Mouse (Mus musculus) brain, embryonic 14.5 days (tissue): Measurements from ENCODE around the gene Ly6g6f. TPM values are rescaled to one million over a fixed set of nuclear protein-coding genes. Genes with fewer than 3 reads are reported as not detected.
"Not testable (repeated sequence)": the region's sequence is repeated elsewhere in the genome, so short reads cannot be mapped to it uniquely, and the experiment has no call there.

Experiments
- DNase-seq: peaks from one replicate; pipeline ENCODE4 v3.0.0-alpha.2; 2011; ENCODE audit warnings: low read depth
- CTCF ChIP-seq: fragments of 200-500 bp; IDR thresholded peaks from 2 replicates; pipeline ENCODE4 v1.5.1; 2012; ENCODE audit warnings: inconsistent platforms, mild to moderate bottlenecking, moderate library complexity, borderline replicate concordance; ENCODE audit not compliant: insufficient read depth, insufficient read length; ENCODE audit errors: extremely low read depth
- POLR2A ChIP-seq: fragments of 200-500 bp; IDR thresholded peaks from 2 replicates; pipeline ENCODE4 v1.6.1; 2012; ENCODE audit warnings: mild to moderate bottlenecking, inconsistent platforms, borderline replicate concordance; ENCODE audit not compliant: poor library complexity, insufficient read depth, insufficient read length, severe bottlenecking; ENCODE audit errors: extremely low read depth
- polyA plus RNA-seq: library from polyadenylated mRNA; depleted of rRNA; stranded (reverse); fragments of >200 nt; gene quantifications from 2 replicates; pipeline ENCODE4 v1.2.3, GENCODE M21; 2012; rRNA removed

Gene Ly6g6f
- polyA plus RNA-seq, 1 experiment: 0.30 TPM

DNA sequence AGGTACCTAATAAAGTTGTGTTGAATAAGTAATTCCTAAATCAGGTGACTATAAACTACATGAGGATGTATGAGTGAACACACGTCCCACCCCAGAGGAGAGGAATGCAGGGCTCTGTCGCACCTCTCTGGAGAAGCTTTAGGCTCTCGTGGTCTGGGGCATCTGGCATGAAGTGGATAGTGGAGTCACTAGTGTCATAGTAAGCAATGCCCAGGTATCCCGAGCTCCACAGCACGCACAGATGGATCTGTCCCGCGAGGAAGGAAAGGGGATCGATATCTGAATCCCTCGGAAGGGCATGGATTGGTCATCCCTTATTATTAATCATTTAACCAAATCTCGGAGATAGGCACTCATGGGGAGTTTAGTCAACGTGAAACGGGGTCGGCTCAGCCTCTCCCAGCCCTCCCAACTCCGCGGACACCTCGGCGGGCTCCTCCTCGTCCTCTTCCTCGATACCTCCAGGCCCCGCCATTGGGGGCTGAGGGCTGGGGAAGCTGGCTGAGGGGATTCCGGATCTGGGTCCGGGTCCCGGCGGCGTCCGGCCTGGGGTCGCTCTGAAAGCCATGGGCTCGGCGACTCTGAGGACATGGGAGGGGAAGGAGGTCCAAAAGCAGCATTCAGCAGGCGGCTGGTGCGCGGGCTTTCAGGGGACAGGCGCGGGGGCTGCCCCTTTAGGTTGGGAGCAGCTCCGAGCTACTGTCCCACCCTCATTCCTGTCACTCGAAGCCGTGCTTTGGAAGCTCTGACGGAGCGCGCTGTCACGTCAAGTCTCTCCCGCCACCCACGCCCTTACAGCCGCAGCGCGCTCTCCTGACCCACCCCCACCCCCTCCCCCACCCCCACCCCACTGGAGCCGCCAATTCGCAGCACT, 39.4 kb downstream of the Ly6g6f start:
- no peak for TF ChIP-seq CTCF
- TF ChIP-seq POLR2A: no peak
- DNase-seq: no peak

DNA sequence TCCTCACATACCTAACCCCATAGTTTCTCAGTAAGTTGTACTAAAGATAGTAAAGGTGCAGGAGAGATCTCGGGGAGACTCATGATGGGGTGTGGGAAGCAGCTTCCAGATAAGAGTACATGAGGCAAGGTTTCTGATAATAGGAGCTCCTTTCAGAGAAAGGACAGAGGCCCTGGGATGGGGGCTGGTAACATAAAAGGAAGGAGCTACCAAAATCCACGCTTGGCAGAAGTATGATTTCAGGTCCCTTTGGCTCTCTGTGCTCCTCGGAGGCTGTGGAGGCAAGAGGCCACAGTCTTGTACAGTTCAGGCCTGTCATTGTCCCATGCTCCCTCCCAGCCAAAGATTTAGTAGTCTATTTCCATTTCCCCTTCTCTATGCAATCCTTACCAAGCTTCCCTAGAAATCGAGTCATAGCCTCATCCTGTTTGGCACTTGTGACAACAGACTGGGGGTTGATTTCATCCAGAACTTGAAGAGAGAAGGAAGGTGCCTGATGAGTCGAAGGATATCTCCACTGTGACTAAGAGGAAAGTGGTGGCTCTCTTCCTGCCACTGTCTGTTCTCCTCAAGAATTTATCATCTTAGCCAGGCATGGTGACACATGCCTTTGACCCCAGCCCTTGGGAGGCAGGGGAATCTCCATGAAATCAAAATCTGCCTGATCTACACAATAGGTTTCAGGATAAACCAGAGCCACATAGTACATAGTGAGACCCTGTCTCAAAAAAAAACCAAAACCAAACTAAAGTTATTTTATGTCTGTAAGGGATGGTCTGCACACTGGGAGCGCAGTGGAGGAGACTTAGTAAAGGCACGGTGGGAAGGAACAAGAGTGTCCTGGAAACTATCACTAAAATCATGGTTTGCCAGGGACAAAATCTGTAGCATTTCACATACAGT, 40.3 kb downstream of the Ly6g6f start:
- DNase-seq: no peak
- no peak for TF ChIP-seq POLR2A
- no peak for TF ChIP-seq CTCF

DNA sequence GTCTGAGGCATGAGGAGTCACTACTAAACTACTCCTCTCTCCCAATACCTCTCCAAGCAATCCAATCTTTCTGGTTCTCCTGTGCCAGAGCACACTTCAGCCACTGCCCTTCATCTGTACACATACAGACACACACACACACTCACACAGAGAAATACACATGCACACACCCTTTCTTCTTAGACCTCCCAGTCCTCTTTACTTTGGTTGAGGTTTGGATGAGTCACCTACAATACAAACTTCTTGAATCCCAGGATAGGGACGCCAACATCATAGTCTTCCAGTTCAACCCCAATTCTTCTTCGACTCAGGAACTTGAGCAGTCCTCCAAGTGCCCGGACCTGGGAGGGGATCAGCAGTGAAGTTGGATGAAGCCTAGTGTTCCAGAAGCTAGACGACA, 41.6 kb downstream of the Ly6g6f start:
- TF ChIP-seq POLR2A (no peak), CTCF (no peak)
- no peak for DNase-seq

DNA sequence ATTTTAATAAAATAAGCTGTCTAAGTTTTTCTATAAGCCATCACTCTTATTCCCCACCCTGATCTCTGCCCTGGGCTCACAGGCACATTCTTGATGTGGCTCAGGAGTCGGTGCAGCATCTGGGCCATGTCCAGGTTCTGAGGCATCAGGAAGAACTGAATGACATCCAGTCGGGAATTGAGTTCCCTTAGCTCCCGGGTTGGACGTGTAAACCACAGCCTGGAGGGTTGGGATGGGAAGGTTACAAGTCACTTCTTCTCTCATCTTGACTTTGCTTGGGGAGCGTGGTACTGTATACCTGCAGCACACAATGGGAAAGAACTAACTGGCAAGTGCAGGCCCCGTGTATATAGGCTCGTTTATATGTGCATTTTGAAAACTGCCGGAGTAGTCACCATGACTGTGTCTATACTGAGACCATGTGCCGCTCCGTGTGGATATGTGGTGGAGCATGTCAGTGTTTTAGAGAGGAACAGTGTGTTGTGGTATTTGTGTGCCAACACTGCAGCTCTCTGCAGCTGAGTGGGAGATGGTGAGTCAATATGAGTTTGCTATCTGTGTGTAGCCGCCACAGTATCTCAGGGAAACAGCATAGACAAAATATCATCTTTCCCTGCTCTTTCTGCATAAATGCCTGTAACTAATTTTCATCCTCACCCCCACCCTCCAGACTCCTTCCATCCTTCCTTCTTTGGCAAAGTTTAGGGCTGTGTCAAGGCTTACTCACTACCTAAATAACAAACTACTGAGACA, 46.1 kb downstream of the Ly6g6f start:
- TF ChIP-seq CTCF (no peak), POLR2A (no peak)

DNA sequence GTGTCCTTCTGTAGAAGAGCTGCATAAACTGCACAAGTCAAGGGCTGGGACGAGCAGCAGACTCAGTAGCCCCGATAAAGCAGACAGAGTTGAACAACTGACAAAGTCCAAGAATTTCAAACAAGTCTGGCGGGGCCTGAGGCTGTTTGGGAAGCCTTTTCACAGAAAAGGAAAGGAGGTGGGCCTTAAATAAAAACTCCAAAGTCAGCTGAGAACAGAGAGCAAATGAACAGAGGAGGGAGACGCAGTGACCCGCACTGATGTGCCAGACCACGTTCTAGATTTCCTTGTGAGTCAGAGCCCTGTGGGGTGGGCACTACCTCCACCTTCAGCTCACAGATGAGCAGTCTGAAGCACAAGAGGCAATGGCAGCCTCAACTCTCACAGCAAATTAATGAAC, 50.5 kb downstream of the Ly6g6f start:
- TF ChIP-seq POLR2A (no peak), CTCF (no peak)
- DNase-seq: no peak

More for the DNA sequence above, 46.1 kb downstream of the Ly6g6f start:
- no peak for DNase-seq

DNA sequence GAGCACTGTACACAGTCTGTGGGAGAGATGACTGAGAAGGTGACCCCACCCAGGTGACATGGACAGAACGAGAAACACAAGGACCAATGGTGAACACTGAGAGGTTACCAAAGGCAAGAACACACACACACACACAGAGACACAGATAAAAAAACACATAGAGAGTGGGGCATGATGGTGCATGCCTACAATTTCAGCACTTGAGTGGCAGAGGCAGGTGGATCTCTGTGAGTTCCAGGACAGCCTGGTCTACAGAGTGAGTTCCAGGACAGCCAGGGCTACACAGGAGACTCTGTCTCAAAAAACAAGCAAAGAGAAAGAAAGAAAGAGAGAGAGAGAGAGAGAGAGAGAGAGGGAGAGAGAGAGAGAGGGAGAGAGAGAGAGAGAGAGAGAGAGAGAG, 51.7 kb downstream of the Ly6g6f start:
- DNase-seq: not testable (repeated sequence)

DNA sequence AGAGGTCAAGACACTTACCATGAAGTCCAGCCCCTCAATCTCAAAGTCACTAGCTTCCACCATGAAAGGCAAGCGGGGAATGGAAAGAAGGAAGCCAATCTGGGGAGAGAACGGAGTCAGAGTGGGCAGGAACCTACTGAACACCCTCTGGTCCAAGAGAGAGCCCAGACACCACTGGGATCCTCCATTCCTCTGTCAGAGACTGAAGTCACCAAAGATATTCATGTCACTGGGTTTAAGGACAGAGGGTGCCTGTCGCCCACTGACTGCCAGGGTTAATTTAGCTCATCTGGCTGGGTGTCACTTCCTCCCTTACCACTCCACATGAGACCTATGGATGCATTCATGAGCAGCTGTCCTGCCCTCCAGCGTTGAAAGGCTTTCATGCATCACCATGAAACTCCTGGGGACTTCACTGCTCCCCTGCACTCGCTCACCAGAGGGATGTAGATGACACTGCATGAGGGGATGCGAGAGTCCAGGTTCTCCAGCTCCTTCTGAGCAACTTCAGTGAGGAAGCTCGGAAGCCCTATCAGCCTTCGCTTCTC, 53.0 kb downstream of the Ly6g6f start:
- TF ChIP-seq CTCF: no peak
- TF ChIP-seq POLR2A: no peak

DNA sequence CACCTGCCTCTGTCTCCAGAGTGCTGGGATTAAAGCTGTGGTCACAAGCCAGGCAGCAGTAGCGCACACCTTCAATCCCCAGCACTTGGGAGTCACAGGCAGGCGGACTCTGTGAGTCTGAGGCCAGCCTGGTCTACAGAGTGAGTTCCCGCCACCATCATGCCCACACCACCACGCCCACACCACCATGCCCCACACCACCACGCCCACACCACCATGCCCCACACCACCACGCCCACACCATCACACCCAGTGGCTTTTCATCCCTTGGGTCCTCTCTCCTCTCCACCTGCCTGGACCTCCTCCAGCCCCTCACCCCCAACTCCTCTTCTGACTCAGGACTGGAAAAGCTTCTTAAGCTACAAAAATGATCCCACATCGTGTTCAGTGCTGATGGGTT, 53.5 kb downstream of the Ly6g6f start:
- DNase-seq: no peak
- TF ChIP-seq POLR2A: no peak
- TF ChIP-seq CTCF: no peak

More for the DNA sequence above, 53.0 kb downstream of the Ly6g6f start:
- DNase-seq: no peak

DNA sequence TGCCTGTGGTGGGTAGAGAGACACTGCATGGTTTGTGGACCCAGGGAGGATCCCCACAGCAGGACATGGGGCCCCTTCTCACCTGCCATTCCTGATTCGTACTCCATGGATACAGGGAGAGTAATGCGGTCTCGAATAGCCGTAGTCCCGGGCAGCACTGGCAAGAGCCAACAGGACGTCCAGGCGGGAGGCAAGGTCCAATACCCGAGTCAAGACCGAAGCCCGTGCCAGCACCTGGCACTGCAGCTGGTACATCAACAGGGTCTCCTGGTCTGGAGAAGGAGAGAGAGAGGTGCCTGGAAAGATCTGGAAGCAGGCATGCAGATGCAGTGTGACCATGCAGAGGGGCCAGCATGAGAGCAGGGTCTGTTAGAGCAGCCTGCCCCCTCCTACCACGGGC, 54.1 kb downstream of the Ly6g6f start:
- DNase-seq: no peak
- TF ChIP-seq POLR2A (no peak), CTCF (no peak)

Other genes starting within 250 kb of the Ly6g6f start
- 57.1 and 75.0 TPM in 2 replicates for gene Stk19, start 248.7 kb downstream of the Ly6g6f start, polyA plus RNA-seq
- gene Dxo, start 248.6 kb downstream of the Ly6g6f start, polyA plus RNA-seq: 73.5 and 101 TPM in 2 replicates
- 88.8 and 119 TPM in 2 replicates for gene Skiv2l, start 235.4 kb downstream of the Ly6g6f start, polyA plus RNA-seq
- gene Nelfe, start 235.2 kb downstream of the Ly6g6f start, polyA plus RNA-seq: 62.1 and 66.0 TPM in 2 replicates
- gene Cfb, start 223.1 kb downstream of the Ly6g6f start, polyA plus RNA-seq: 0.21 and 0.42 TPM in 2 replicates
- 116 and 135 TPM in 2 replicates for gene Zbtb12, start 206.1 kb downstream of the Ly6g6f start, polyA plus RNA-seq
- gene Gm20547, start 203.6 kb downstream of the Ly6g6f start, polyA plus RNA-seq: 0.04 TPM in 1 of 2 replicates, not detected in the other
- gene C2, start 187.3 kb downstream of the Ly6g6f start, polyA plus RNA-seq: 1.1 and 2.3 TPM in 2 replicates
- gene Ehmt2, start 187.1 kb downstream of the Ly6g6f start, polyA plus RNA-seq: 350 and 361 TPM in 2 replicates
- gene Slc44a4, start 171.1 kb downstream of the Ly6g6f start, polyA plus RNA-seq: 0.06 and 0.07 TPM in 2 replicates
- gene Neu1, start 154.4 kb downstream of the Ly6g6f start, polyA plus RNA-seq: 28.0 and 29.6 TPM in 2 replicates
- 6.3 and 7.1 TPM in 2 replicates for gene Hspa1b, start 126.4 kb downstream of the Ly6g6f start, polyA plus RNA-seq
- not detected in 2 replicates for gene Gm20481, start 115.7 kb downstream of the Ly6g6f start, polyA plus RNA-seq
- gene Hspa1a, start 113.5 kb downstream of the Ly6g6f start, polyA plus RNA-seq: 6.3 and 6.6 TPM in 2 replicates
- gene Hspa1l, start 112.9 kb downstream of the Ly6g6f start, polyA plus RNA-seq: 0.14 and 0.40 TPM in 2 replicates
- 136 and 185 TPM in 2 replicates for gene Lsm2, start 103.7 kb downstream of the Ly6g6f start, polyA plus RNA-seq
- gene Vars, start 84.6 kb downstream of the Ly6g6f start, polyA plus RNA-seq: 99.2 and 119 TPM in 2 replicates
- 0.49 and 0.71 TPM in 2 replicates for gene Vwa7, start 69.0 kb downstream of the Ly6g6f start, polyA plus RNA-seq
- 4.0 and 6.5 TPM in 2 replicates for gene Sapcd1, start 57.6 kb downstream of the Ly6g6f start, polyA plus RNA-seq
- 4.2 and 6.4 TPM in 2 replicates for gene Msh5, start 38.9 kb downstream of the Ly6g6f start, polyA plus RNA-seq
- 69.6 and 89.8 TPM in 2 replicates for gene Clic1, start 35.6 kb downstream of the Ly6g6f start, polyA plus RNA-seq
- gene Ddah2, start 26.6 kb downstream of the Ly6g6f start, polyA plus RNA-seq: 322 and 438 TPM in 2 replicates
- gene Ly6g6c, start 20.2 kb downstream of the Ly6g6f start, polyA plus RNA-seq: 0.42 and 0.50 TPM in 2 replicates
- 0.30 and 0.35 TPM in 2 replicates for gene Mpig6b, start 19.4 kb downstream of the Ly6g6f start, polyA plus RNA-seq
- gene Ly6g6e, start 8.7 kb downstream of the Ly6g6f start, polyA plus RNA-seq: 1.2 and 12.4 TPM in 2 replicates
- gene Ly6g6d, start 7.5 kb downstream of the Ly6g6f start, polyA plus RNA-seq: 1.8 and 2.7 TPM in 2 replicates
- 91.0 and 135 TPM in 2 replicates for gene Abhd16a, start 3.7 kb upstream of the Ly6g6f start, polyA plus RNA-seq
- gene Ly6g5c, start 22.7 kb upstream of the Ly6g6f start, polyA plus RNA-seq: not detected in 2 replicates
- gene Ly6g5b, start 29.8 kb upstream of the Ly6g6f start, polyA plus RNA-seq: 3.1 and 3.4 TPM in 2 replicates
- gene Gpank1, start 35.8 kb upstream of the Ly6g6f start, polyA plus RNA-seq: 21.4 and 25.3 TPM in 2 replicates
- gene Csnk2b, start 36.4 kb upstream of the Ly6g6f start, polyA plus RNA-seq: 243 and 257 TPM in 2 replicates
- gene D17H6S53E, start 40.8 kb upstream of the Ly6g6f start, polyA plus RNA-seq: 3.3 and 4.6 TPM in 2 replicates
- 0.93 and 1.1 TPM in 2 replicates for gene Apom, start 46.4 kb upstream of the Ly6g6f start, polyA plus RNA-seq
- 378 and 427 TPM in 2 replicates for gene Bag6, start 49.6 kb upstream of the Ly6g6f start, polyA plus RNA-seq
- 367 and 409 TPM in 2 replicates for gene Prrc2a, start 79.3 kb upstream of the Ly6g6f start, polyA plus RNA-seq
- gene Aif1, start 90.5 kb upstream of the Ly6g6f start, polyA plus RNA-seq: 1.6 and 2.2 TPM in 2 replicates
- 8.2 and 11.8 TPM in 2 replicates for gene Lst1, start 102.8 kb upstream of the Ly6g6f start, polyA plus RNA-seq
- 0.58 and 1.1 TPM in 2 replicates for gene Ltb, start 108.8 kb upstream of the Ly6g6f start, polyA plus RNA-seq
- gene Tnf, start 116.4 kb upstream of the Ly6g6f start, polyA plus RNA-seq: 0.15 and 0.21 TPM in 2 replicates
- gene Lta, start 119.7 kb upstream of the Ly6g6f start, polyA plus RNA-seq: 0.27 and 0.29 TPM in 2 replicates
- gene Gm16181, start 135.2 kb upstream of the Ly6g6f start, polyA plus RNA-seq: not detected in 2 replicates
- gene Atp6v1g2, start 148.1 kb upstream of the Ly6g6f start, polyA plus RNA-seq: 72.5 and 74.9 TPM in 2 replicates
- 13.4 and 17.3 TPM in 2 replicates for gene Nfkbil1, start 150.2 kb upstream of the Ly6g6f start, polyA plus RNA-seq
- 887 and 1,110 TPM in 2 replicates for gene Ddx39b, start 156.1 kb upstream of the Ly6g6f start, polyA plus RNA-seq
- gene H2-D1, start 177.1 kb upstream of the Ly6g6f start, polyA plus RNA-seq: 37.1 and 39.5 TPM in 2 replicates
- gene H2-Q1, start 234.8 kb upstream of the Ly6g6f start, polyA plus RNA-seq: 0.10 TPM in 2 replicates